Mouse (Mus musculus) intestine, embryonic 15.5 days (tissue): Measurements from ENCODE around the gene Nipbl. TPM values are rescaled to one million over a fixed set of nuclear protein-coding genes. Genes with fewer than 3 reads are reported as not detected.

ENCODE experiments used
- ATAC-seq: fragments of 200-750 bp; cut with Nextera tagmentation; 2 replicates; pipeline ENCODE4 v1.8.0; 2017; ENCODE audit warnings: moderate TSS enrichment, moderate library complexity
- H3K27ac ChIP-seq: fragments of 300-500 bp; sonication (generic); 2 replicates; pipeline ENCODE4 v1.5.1; 2015; ENCODE audit warnings: mild to moderate bottlenecking, inconsistent platforms
- H3K27me3 ChIP-seq: fragments of 300-500 bp; sonication (generic); replicated peaks from 2 replicates; pipeline ENCODE4 v1.6.1; 2015; ENCODE audit warnings: inconsistent platforms
- H3K36me3 ChIP-seq: fragments of 300-500 bp; sonication (generic); 2 replicates; pipeline ENCODE4 v1.6.1; 2015; ENCODE audit warnings: inconsistent platforms
- H3K4me1 ChIP-seq: fragments of 300-500 bp; sonication (generic); replicated peaks from 2 replicates; pipeline ENCODE4 v1.6.1; 2015; ENCODE audit warnings: inconsistent platforms
- H3K4me2 ChIP-seq: fragments of 300-500 bp; sonication (generic); replicated peaks from 2 replicates; pipeline ENCODE4 v1.6.1; 2015; ENCODE audit warnings: mild to moderate bottlenecking, inconsistent platforms
- H3K4me3 ChIP-seq: fragments of 300-500 bp; sonication (generic); replicated peaks from 2 replicates; pipeline ENCODE4 v1.5.1; 2015; ENCODE audit warnings: inconsistent platforms
- H3K9ac ChIP-seq: fragments of 300-500 bp; sonication (generic); 2 replicates; pipeline ENCODE4 v1.6.1; 2015; ENCODE audit warnings: inconsistent platforms
- H3K9me3 ChIP-seq: fragments of 300-500 bp; sonication (generic); 2 replicates; pipeline ENCODE4 v1.6.1; 2016; ENCODE audit warnings: inconsistent platforms
- WGBS: fragments of 180-500 bp; shearing (Covaris S2); methylation state at CpG from one replicate; pipeline ENCODE4 v1.1.7; 2015; 5-methylcytosine and 5-hydroxymethylcytosine counted together
- polyA plus RNA-seq: library from polyadenylated mRNA; unstranded; fragments of >200 nt; fragmentation: Nextera tagmentation; extraction: Ambion mirVana; gene quantifications from 2 replicates; pipeline ENCODE4 v1.2.1, GENCODE M21; 2015

Nipbl gene
- polyA plus RNA-seq, 1 experiment from 2014 or later = 14.6 TPM

GRCm38 (mm10) chr15:8445951-8446419, 1.7 kb upstream of the Nipbl start:
- H3K27me3 ChIP-seq = no peaks in the 10 kb centered on the region
- H3K9me3 ChIP-seq = no peaks in the 10 kb centered on the region
- no peaks in the 10 kb centered on the region for H3K36me3 ChIP-seq
- H3K4me2 ChIP-seq = peak overlapping the region; percentile 91
- H3K4me1 ChIP-seq = peaks cover 6% of the 10 kb centered on the region
- H3K27ac ChIP-seq = peak overlapping the region; percentile 97
- H3K9ac ChIP-seq = peak overlapping the region; percentile 83
- 0% methylated on average over 19 of the region's 19 CpGs for WGBS
- ATAC-seq = 0 out of 2 replicates have a peak, but pooled peaks have one; percentile 4
- peak overlapping the region; percentile 69 for H3K4me3 ChIP-seq

DNA sequence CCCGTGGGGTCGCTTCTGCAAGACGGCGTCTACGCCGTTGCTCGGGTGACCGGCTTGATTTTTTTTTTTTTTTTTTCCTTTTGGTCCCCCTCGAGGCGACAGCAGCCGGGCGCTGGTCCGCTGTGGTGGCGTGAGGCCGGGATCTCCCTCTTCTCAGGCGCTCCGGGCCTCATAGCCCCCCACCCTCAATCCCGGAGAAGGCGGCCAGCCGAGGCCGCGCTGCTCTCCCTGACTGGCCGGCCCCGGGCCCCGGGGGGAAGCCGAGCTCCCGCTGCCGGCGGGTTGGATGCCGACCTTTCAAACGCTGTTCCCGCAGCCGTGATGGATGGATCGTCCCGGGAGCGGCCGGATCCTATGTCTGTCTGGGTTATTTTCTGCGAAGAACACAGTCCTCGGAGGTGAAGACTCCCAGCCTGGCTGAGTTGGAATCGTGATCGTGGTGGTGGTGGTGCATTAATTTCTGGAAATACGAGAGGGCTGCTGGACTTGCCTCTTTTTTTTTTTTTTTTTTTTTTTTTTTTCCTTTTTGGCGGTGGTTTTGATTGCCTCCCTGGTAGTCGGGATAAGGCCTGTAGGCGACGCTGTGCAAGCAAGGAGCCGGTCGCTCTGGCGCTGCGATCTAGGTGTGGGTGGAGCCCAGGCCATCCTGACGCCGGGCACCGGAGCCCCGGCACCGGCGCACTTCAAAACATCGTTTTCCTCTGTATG, 781 bp upstream of the Nipbl start:
- no peaks in the 10 kb centered on the region for H3K36me3 ChIP-seq
- H3K4me3 ChIP-seq = peak overlapping the region; percentile 69
- H3K27ac ChIP-seq = peak overlapping the region; percentile 97
- H3K9ac ChIP-seq = peak overlapping the region; percentile 83
- H3K27me3 ChIP-seq = no peaks in the 10 kb centered on the region
- peak overlapping the region; percentile 91 for H3K4me2 ChIP-seq
- under 1% methylated on average over 57 of the region's 57 CpGs for WGBS
- no peaks in the 10 kb centered on the region for H3K9me3 ChIP-seq
- H3K4me1 ChIP-seq = peaks cover 6% of the 10 kb centered on the region
- peak; percentile 76 for ATAC-seq

DNA sequence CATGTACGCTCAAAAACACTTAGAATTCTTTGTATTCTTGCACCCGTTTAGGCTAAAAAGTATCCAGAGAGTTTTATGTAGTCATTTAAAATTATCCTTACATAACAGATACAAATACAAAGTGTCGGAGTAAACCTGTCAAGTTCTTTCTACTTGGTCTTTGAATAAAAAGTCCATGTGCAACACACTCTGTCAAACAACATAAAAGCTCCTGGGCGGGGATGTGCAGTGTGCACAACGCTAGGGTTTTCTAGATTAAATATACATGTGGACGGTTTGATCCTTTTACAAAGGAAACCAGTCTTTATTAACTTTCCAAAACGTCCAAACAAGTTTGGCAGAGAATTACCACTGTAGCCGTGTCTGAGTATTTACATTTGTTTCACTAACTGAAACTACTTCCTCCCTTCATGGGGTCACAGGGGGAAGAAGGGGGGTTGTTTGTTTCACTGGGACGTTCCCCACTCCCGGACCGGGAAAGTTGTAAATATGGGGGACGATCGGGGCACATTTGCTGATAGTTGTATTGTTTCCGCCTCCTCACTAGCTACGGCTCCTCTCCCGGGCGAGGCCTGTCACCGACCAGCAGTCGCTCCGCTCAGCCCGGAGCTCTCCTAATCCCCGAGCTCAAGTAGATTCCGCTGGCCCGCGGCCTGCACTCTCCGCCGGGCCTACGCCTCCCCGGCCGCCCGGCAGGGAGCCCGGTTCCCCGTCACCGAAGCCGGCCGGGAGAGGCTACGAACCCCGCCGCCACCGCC, 916 bp downstream of the Nipbl start:
- Histone ChIP-seq H3K27me3 (no peaks in the 10 kb centered on the region), H3K36me3 (no peaks in the 10 kb centered on the region), H3K4me3 (peak overlapping the region; percentile 69), H3K4me2 (peak overlapping the region; percentile 77), H3K4me1 (peaks cover 6% of the 10 kb centered on the region), H3K27ac (peak overlapping the region; percentile 97), H3K9ac (peak overlapping the region; percentile 83), H3K9me3 (no peaks in the 10 kb centered on the region)
- WGBS = under 1% methylated on average over 40 of the region's 40 CpGs
- peak; percentile 50 for ATAC-seq

GRCm38 (mm10) chr15:8442761-8443160, 1.5 kb downstream of the Nipbl start:
- WGBS = under 1% methylated on average over 6 of the region's 6 CpGs
- Histone ChIP-seq H3K4me1 (peaks cover 6% of the 10 kb centered on the region), H3K27me3 (no peaks in the 10 kb centered on the region), H3K36me3 (no peaks in the 10 kb centered on the region), H3K4me2 (peak overlapping the region; percentile 77), H3K27ac (no peak overlapping the region), H3K9ac (peak overlapping the region; percentile 83), H3K9me3 (no peaks in the 10 kb centered on the region), H3K4me3 (peak overlapping the region; percentile 69)
- no peak for ATAC-seq

DNA sequence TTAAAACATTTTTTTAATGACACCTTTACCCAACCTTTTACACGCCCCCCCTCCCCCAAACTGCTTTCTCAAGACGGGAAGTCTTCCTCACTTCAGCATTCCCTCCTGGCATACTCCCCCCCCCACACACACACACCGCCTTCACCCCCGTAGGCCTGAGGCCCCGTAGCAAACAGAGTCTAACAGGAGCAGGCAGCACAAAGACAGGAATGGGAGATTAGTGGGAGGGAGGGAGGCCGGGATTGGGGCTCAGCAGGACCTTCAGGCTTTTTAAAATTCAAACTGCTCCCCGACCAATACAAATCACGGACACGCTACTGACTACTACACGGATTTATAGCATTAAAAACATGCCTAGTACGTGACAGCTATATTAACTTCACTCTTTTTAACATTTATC, 2.1 kb downstream of the Nipbl start:
- ATAC-seq = no peak
- H3K36me3 ChIP-seq = no peaks in the 10 kb centered on the region
- no peaks in the 10 kb centered on the region for H3K9me3 ChIP-seq
- 0 out of 2 replicates have a peak overlapping the region, but pooled peaks have one; percentile 41 for H3K27ac ChIP-seq
- H3K4me3 ChIP-seq = peak overlapping the region; percentile 69
- H3K9ac ChIP-seq = peak overlapping the region; percentile 83
- H3K4me2 ChIP-seq = peak overlapping the region; percentile 77
- no peaks in the 10 kb centered on the region for H3K27me3 ChIP-seq
- H3K4me1 ChIP-seq = peaks cover 6% of the 10 kb centered on the region
- WGBS = 2% methylated on average over 11 of the region's 11 CpGs

- H3K27ac ChIP-seq = no peak overlapping the region
- no peaks in the 10 kb centered on the region for H3K9me3 ChIP-seq
- no peaks in the 10 kb centered on the region for H3K27me3 ChIP-seq
- no peak overlapping the region for H3K4me3 ChIP-seq
- H3K4me1 ChIP-seq = 0 out of 2 replicates have a peak, but pooled peaks cover 3% of the 10 kb centered on the region
- H3K36me3 ChIP-seq = no peaks in the 10 kb centered on the region
- WGBS = 80% methylated on average over 2 of the region's 2 CpGs
- no peak overlapping the region for H3K4me2 ChIP-seq
- ATAC-seq = no peak
- no peak overlapping the region for H3K9ac ChIP-seq
Observed at GRCm38 (mm10) chr15:8433239-8433947, 10.9 kb downstream of the Nipbl start.

GRCm38 (mm10) chr15:8432534-8432933, 11.7 kb downstream of the Nipbl start:
- no peak for ATAC-seq
- H3K4me1 ChIP-seq = 0 out of 2 replicates have a peak, but pooled peaks cover 3% of the 10 kb centered on the region
- no peaks in the 10 kb centered on the region for H3K36me3 ChIP-seq
- WGBS = 84% methylated on average over 2 of the region's 2 CpGs
- H3K9ac ChIP-seq = no peak overlapping the region
- H3K4me2 ChIP-seq = no peak overlapping the region
- no peaks in the 10 kb centered on the region for H3K27me3 ChIP-seq
- H3K4me3 ChIP-seq = no peak overlapping the region
- no peak overlapping the region for H3K27ac ChIP-seq
- no peaks in the 10 kb centered on the region for H3K9me3 ChIP-seq

DNA sequence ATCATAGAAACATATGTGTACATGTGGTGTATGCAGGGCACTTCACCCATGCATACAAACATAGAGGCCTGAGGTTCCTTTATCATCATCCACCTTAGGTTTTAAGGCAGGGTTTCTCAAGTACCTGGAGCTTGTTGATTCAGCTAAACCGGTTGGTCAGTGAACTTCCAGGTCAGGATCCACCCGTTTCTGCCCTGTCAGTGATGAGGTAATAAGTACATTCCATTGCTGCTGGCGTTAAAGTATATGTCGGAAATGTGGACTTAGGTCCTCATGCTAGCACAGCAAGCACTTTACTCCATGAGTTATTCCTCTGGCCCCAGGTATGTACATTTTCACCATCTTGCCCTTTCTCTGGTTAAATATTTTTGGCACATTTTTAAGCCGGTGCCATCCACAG, 14.8 kb downstream of the Nipbl start:
- H3K4me3 ChIP-seq = no peak overlapping the region
- peak; percentile 59; the same call in 1 of the 2 replicates for ATAC-seq
- 70% methylated on average over 5 of the region's 5 CpGs for WGBS
- H3K36me3 ChIP-seq = no peaks in the 10 kb centered on the region
- H3K4me1 ChIP-seq = 0 out of 2 replicates have a peak, but pooled peaks cover 3% of the 10 kb centered on the region
- H3K9me3 ChIP-seq = no peaks in the 10 kb centered on the region
- H3K4me2 ChIP-seq = no peak overlapping the region
- no peak overlapping the region for H3K27ac ChIP-seq
- H3K9ac ChIP-seq = no peak overlapping the region
- H3K27me3 ChIP-seq = no peaks in the 10 kb centered on the region

- 24% methylated on average over 6 of the region's 6 CpGs for WGBS
Observed at GRCm38 (mm10) chr15:8420909-8421308, 23.4 kb downstream of the Nipbl start.

GRCm38 (mm10) chr15:8416500-8417138, 27.6 kb downstream of the Nipbl start:
- 69% methylated on average over 4 of the region's 4 CpGs for WGBS
- no peak overlapping the region for H3K9ac ChIP-seq
- no peak overlapping the region for H3K27ac ChIP-seq
- H3K27me3 ChIP-seq = no peaks in the 10 kb centered on the region
- no peak for ATAC-seq
- no peak overlapping the region for H3K4me3 ChIP-seq
- H3K4me1 ChIP-seq = no peaks in the 10 kb centered on the region
- no peaks in the 10 kb centered on the region for H3K36me3 ChIP-seq
- no peaks in the 10 kb centered on the region for H3K9me3 ChIP-seq
- no peak overlapping the region for H3K4me2 ChIP-seq

More at GRCm38 (mm10) chr15:8420909-8421308, 23.4 kb downstream of the Nipbl start:
- H3K36me3 ChIP-seq = no peaks in the 10 kb centered on the region
- no peaks in the 10 kb centered on the region for H3K27me3 ChIP-seq
- ATAC-seq = no peak
- H3K4me1 ChIP-seq = no peaks in the 10 kb centered on the region
- no peak overlapping the region for H3K27ac ChIP-seq
- H3K9me3 ChIP-seq = no peaks in the 10 kb centered on the region
- no peak overlapping the region for H3K4me2 ChIP-seq
- H3K4me3 ChIP-seq = no peak overlapping the region
- H3K9ac ChIP-seq = no peak overlapping the region

GRCm38 (mm10) chr15:8413356-8413755, 30.9 kb downstream of the Nipbl start:
- no peaks in the 10 kb centered on the region for H3K4me1 ChIP-seq
- no peak overlapping the region for H3K9ac ChIP-seq
- H3K27me3 ChIP-seq = no peaks in the 10 kb centered on the region
- H3K4me2 ChIP-seq = no peak overlapping the region
- 88% methylated on average over 3 of the region's 3 CpGs for WGBS
- ATAC-seq = no peak
- H3K4me3 ChIP-seq = no peak overlapping the region
- H3K9me3 ChIP-seq = no peaks in the 10 kb centered on the region
- no peak overlapping the region for H3K27ac ChIP-seq
- H3K36me3 ChIP-seq = no peaks in the 10 kb centered on the region
